Mouse (Mus musculus) fibroblast of lung, adult 2 months (primary cell): Measurements from ENCODE around the gene Cd300a.

Experiments
- DNase-seq: peaks from one replicate; pipeline ENCODE4 v3.0.0-alpha.2; 2011; ENCODE audit warnings: low read depth

Gene Cd300a

DNA sequence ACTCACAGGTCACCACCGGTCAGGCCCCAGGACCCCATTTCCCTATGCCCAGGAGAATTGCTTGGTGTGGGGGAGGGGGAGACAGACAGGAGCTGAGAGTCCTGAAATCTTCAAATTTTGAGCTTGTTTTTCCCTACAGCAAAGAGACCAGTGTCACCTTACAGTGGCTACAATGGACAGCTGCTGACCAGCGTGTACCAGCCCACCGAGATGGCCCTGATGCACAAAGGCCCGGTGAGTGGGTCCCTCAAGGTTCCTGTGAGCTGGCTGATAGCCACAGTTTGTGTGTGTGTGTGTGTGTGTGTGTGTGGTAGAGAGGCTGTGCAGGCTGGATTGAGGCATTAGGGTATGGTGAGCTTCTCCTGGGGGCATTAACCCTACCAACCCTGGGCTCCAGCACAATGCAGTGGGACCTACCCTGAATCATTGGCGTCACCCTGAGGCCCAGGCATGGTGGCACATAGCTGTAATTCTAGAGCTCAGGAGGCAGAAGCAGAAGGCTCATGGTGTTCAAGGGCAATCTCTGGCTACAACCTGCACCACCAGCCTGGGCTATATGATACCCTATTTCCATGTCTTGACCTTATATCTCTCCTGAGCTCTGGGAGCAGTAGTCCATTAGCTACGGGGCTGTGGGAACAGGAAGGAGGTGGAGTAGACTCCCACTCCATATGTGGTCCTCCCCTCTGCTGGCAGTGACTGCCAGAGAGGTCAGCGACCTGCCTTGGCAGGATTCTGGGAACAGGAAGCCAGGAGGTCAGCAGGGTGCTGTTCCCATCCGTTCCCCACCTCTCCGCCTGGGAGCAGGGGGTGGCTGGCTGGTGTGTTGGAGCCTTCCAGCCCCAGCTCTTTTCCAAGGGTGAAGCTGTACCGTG, 23.1 kb upstream of the Cd300a start:
- DNase-seq: peak; percentile 26

DNA sequence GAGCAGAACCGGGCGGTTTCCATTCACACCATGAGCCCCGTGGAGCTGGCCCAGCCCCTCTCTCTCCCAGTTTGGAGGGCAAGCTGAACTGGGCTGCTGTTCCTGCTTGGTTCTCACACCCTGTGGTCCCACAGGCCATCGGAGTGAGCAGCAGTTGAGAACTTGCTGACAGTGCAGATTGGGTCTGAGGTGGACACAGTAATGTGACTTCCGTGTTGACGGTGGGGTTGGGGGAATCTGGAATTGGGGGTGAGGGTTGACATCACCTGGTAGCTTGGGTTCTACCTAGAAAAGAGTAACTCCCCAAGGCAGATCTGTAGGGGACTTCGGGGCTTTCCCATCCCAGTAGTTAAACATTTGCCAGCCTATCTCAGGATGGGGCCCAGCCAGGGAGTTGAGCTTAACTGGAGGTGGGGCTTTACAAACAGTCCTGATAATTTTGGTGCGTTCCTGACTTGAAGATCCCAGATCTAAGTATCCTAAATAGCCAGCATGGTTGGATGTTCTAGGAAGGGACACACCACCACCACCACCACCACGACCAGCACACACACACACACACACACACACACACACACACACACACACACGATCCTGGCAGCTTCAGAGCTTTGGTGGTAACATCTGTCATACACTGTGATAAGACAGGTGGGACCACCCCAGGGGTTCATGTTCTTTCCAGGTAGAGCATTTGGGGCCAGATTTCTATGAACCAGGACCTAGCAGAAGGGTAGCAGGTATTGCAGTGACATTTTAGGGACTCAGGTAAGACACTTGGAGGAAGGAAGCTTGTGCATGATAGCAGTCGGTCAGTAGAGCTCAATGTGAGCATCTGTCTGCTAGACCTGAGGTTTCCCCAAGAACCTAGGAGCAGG, 22.2 kb upstream of the Cd300a start:
- no peak for DNase-seq

DNA sequence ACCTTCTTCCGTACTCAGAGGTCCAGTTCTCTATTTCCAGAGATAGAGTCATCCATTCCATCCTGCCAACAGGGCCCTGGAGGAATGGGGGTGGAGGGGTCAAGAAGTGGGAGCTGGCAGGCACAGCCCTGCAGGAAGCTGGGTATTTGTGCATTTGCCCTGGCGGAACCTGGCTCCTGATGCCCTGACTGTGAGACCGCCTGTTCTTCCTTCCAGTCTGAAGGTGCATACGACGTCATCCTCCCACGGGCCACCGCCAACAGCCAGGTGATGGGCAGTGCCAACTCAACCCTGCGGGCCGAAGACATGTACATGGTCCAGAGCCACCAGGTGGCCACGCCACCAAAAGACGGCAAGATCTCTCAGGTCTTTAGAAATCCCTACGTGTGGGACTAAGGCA, 21.6 kb upstream of the Cd300a start:
- DNase-seq: no peak

DNA sequence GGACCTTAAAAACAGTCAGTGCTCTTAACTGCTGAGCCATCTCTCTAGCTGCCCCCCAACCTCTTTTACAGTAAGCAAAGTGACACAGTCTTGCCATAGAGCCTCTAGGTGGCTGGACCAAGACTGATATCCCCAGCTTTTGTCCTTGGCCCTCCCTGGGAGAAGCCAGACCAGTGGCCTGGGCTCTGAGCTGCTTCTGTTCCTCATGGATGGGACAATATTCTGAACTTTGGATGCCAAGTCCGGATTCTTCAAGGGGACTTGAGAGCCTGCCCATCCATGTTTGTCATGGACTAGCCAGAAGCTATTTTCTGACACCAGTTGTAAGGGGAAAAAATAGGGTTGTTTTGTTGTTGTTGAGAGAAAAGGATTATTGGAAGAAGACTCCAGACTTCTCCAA, 20.1 kb upstream of the Cd300a start:
- no peak for DNase-seq

DNA sequence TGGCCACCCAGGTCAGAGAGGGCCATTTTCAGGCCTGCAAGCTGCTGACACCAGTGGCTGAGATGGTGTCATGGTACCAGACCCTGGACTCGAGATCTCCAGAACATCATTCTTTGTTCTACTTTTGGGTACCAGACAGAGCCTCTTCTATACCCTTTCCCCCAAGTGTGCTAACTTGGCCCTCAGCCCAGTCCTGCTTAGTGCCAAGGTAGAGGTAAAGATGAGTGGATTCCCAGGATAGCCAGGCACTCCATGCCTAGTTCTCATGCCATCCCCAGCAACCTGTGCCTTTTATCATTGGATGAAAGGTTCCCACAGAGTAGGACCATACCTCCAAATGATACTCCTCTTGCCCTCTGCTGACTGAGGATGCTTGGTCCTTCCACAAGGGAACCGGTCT, 18.3 kb upstream of the Cd300a start:
- no peak for DNase-seq

DNA sequence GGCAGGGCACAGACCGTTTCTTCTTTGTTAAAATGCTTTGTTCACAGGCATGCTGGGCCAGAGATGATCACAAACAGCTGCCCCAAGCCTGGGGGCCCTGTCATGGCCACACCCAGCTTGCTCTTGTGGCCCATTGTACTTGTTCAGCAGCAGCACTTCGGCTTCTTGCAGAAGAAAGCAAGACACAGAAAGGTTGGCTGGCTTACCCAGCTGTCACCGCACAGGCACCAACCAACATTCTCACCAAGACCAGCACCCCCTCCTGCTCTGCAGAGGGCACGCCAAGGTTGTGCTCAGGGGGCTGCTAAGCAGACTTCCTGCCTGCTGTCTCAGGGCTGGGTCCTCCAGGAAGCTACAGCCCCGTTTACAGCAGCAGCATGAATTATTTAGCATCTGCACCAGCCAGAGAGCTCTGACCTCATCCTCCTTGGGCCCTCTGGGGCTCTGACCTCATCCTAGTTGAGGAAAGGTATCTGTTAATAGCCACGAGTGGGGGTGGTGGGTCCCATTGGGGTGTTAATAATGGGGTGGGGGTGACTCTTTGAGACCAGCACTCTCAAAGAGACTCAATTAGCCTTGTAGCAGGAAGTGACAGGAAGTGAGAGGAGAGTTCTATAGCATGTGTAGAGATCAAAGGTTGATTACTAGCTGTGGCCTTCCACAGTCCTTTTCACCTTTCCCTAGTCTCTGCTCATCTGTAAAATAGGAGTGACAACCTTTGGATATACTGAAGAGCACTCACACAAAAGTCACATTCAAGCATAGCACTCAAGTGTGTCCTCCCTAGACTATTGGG, 16.6 kb upstream of the Cd300a start:
- DNase-seq: no peak

DNA sequence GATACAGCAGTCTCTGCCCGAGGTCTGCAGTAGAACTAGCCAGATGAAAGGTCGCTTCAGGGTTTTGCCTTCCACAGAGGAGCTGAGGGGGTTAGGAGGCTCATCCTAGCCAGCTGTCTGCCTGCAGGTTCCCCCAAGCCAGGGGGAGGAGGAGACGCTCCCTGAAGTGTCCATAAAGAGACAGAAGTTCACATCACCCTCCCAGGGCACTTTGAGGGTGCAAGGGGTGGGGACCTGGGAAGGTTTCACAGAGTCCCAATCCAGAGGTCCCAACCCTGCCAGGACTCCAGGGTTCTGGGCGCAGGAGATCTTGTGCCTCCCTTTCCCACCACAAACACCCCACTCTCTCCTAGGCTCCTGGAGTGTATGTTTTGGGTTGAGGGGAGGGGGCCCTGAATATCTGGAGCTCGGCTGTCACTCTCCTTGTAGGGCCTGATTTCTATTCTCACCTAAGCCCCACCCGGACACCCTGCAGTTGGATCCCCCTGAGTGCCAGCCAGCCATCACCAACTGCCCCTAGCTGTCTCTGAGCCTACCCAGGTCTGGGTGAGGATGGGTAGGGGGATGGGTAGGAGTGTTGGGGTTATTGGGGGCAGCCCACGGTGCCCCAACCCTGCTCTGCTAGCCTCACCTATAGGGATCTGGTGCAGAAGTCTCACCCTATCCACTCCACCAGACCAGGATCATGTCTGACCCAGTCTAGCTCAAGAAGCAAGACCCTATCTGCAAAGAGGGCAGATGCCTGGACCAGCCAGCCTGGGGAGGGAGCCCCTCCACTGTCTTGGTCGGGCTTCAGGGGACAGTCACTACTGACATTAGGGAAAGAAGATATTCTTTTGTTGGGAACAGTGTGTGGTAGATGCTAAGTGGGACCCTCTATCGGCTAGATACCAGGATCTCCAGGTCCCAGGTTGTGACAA, 15.4 kb upstream of the Cd300a start:
- DNase-seq: no peak

DNA sequence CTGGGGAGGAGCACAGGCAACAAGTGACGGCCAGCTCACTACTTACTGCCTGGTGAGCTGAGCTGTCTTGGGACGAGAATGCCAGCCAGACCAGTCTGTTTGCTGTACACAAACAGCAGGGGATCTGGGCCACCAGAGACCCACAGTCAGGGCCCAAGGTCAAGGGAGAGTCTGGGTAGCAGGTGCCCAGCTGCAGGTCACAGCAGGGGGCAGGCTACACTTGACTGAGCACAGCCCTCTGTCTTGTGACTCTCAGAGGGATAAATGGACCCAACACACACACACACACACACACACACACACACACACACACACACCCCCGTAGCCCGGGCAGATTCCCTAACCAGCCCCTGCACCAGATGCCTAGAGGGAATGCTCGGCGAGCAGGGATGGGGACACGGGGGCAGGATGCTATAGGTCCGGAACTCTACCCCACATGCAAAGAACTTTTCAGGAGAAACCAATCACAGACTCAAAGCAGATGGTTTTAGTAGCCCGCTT, 14.5 kb upstream of the Cd300a start:
- DNase-seq: no peak

DNA sequence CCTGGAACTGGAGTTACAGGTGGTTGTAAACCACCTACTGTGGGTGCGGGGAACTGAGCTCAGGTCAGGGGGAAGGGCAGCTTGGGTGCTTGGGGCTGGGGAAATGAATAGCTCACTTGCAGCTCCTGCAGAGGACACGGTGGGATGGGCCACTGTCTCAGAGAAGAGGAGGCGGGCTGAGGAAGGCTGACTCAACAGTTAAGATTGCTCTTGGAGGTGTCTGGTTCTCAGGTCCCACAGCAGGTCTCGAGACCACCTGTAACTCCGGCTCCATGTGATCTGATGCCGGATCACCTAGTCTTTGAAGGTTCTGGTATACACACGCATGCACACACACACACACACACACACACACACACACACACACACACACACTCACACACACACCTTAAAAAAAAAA, 13.7 kb upstream of the Cd300a start:
- DNase-seq: no peak

DNA sequence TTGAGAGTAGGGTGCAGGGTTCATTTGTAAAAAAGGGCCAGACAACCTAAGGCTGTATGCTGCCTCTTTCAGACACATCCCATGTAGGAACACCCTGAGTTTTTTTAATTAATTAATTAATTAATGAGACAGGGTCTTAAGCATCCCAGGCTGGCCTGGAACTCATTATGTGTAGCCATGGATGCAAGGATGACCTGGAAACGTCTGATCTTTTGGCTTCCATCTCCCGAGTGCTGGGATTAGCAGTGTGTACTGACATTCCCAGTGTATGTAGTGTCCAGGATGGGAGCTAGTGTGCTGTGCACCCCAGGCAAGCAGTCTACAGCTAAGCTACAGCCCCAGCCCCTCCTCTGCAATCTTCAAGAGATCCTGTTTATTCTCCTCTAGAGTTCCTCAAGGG, 13.2 kb upstream of the Cd300a start:
- DNase-seq: no peak

DNA sequence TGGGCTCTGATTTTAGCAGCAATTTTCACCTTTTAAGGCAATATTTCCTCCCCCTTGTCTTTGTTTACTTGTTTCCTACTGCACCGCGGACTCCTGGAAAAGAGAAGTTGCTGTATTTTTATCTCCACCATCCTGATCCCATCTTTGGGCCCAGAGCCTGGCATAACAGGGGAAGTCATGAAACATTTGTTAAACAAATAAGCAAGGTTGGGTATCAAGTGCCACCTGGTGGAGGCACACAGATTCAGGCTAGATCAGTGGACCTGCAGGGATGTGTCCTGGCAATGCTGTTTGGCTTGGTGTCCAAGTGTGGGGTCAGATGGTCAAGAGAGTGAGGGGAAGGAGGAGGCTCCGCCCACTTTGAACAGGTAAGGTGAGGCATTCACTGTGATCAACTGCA, 12.7 kb upstream of the Cd300a start:
- DNase-seq: peak; percentile 40

DNA sequence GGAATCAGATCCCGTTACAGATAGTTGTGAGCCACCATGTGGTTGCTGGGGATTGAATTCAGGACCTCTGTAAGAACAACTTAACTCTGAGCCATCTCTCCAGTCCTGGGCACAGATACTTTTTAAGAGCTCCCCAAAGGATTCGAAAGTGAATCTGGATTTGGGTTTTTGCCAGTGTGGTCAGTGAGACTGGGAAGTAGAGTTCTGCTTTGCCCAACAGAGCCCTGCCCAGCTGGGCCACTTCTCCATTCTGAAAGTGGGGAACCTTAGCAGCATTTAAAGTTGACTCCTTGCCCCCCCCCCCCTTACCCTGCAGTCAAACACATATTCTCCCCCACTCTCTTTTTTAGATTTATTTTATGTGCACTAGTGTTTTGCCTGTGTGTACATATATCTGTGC, 10.2 kb upstream of the Cd300a start:
- no peak for DNase-seq

DNA sequence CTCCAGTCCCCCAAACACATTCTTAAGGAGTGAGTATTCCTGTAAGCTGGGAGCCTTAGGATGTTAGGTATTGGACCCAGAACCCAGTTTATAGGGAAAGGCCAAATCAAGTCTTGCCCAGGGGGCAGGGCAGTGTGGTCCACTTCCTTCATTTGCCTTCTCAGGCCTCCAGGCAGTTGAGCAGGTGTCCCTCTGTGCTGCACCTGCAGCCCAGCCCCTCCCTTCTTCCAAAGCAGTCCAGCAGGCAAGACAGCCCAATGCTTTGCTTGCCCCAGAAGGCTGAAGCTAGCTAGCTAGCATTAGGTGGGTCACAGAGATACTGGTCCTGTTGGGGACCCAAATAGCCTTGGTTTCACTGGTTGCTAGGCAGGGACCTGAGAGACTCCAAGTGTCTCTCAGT, 9.7 kb upstream of the Cd300a start:
- DNase-seq: no peak

DNA sequence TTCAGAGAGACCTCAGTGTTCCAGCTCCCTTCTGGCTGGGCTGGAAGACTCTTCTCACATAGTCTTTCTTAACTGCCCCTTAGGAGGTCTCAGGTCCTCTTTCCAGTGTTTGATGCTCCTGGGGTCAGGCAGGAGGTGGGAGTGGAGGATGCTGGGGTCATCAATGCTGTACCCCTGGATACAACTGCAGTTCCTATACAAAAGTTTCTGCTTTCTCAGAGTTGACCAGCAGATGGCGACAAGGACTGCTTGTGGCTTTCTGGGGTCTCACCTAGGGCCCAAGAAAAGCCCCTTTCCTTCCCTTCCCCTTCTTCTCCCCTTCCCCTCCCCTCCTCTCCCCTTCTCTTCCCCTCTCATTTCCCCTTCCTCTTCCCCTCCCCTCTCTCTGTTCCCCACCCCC, 9.3 kb upstream of the Cd300a start:
- DNase-seq: no peak

DNA sequence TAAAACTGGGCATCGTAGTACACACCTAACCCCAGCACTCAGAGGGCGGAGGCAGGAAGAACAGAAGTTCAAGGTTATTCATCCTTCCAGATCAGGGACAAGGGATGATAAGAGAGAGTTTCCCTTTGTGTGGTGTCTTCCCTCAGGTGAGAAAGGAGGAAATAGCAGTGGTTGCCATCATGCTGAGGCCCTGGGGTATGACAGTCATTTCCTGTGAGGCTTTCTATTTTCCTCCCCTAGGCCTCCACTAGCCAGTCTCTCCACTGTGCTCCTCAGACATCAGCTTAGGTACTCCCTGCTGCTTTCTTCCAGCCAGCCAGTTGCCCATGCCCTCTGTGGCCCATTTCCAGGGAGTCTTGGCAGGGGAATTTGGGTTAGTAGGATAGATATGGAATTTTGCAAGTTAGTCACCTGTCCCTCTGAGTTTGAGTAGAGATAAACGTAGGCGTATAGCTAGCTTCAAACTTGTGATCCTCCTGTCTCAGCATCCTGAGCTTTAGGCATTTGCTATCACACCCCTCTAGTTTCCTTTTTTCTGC, 6.5 kb upstream of the Cd300a start:
- DNase-seq: no peak

DNA sequence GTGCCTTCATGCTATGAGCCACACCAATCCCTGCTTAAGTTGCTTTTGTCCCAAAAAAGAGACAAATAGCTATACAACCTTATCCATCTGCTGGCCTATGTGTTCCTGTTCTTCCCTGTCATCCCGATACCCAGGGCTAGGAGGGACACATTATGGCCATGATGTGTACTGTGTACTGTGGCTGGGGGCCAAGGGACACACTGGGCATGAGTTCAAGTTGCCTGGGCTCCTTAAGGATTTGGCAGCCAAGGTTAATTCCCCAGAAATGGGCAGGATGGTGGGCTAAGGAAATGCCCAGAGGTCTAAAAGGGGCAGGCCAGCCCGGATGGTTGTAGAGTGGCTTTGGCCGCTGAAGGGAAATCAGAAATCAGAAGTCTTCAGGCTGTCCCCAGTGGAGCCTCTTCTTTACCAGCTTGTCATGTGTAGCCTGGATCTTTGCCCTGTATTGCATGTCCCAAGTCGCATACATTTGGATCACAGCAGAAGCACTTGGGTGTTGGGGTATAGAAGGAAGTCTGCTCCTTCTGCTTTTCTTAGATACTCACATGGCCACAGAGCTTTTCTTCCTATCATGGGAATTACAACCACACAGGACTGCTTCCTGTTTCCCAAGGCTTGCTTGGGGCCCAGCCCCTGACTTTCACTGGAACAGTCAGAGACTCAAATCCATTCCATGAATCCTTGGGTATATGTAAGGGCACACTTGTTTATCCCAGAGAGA, 5.3 kb upstream of the Cd300a start:
- no peak for DNase-seq

DNA sequence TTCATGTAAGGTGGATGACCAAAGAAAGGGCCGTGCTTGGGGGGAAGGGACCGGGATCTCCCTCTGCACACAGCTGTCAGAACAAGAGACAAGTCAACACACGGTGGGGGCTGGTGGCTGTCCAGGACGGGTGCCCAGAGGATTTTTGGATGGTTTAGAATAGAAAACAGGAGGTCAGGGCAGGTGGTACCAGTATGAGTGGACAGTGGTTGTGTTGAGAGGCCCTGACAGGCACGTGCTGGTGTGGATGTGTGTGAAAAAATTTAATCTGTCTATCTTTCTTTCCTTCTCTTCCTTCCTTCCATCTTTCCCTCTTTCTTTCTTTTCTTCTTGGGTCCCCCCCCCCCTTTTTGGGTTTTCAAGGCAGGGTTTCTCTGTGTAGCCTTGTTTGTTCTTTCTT, 701 bp downstream of the Cd300a start:
- DNase-seq: no peak

DNA sequence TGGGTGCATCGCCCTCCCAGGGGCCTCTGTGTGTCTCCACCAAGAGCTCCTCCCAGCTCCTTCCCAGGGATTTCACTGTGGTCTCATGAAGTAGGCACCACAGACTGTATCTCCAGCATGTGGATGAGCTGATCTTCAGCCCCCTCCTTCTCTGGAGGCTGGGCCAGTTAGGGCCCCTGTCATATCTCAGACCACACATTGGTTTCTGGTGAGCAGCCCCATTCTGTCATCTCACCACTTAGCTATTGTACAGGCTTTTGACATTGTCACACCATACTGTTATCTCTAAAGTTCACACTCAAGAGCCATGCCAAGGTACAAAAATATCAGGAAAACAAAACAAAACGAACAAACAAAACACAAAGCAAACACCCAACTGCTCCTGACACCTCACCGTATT, 6.2 kb downstream of the Cd300a start:
- no peak for DNase-seq

DNA sequence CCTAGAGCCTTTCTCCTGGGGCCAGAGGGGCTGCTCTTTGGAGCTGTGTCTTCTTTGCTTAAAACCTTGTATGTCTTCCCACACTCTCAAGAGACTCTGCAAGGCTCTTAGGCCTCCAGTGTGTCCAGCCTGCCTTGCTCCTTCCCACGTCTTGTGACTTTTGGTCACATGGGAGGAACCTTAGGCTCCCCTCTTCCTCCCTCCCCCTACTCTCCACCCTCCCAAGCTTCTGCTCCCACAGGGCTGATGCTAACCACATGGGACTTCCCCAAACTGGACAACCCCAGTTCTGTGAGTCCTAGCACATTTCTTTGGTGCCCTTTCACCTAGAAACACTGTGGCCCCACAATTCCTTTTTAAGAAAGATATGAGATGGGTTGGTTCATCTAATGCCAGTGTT, 8.2 kb downstream of the Cd300a start:
- no peak for DNase-seq

DNA sequence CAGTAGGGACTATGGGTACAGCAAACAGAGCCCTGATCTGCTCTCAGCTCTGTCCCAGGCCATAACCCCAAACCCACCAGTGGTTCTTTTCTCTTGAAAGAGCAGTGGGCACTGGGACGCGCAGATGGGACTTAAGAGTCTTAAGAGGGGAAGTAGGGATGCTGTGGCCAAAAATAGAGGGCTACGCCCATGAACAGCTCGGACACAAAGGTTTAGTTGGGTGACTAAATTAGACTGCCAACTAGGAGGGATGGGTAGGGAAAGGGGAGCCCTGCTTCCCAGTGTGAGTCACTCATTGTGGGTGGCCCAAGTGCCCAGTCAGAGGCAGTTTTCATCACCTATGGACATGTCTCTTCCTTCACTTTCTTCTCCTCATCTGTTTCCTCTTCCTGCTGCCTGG, 13.4 kb downstream of the Cd300a start:
- no peak for DNase-seq
